Mouse (Mus musculus) c-Kit-positive CD71-negative TER-119-negative erythroid progenitor cells, embryonic 14.5 days (primary cell): ENCODE results near the gene Olfr146.

Source experiments
- DNase-seq: peaks from one replicate; pipeline ENCODE4 v3.0.0-alpha.2; 2013; ENCODE audit warnings: low read depth

Gene Olfr146

GRCm38 (mm10) chr9:39023277-39023676, at the start of gene Olfr146:
Gene Olfr146, minus strand, starts transcription at chr9:39023377.
- no peak for DNase-seq

- no peak for DNase-seq
Measured at GRCm38 (mm10) chr9:39064851-39065250, 41.7 kb upstream of the Olfr146 start, which contains the start of gene Olfr937. Gene Olfr937, minus strand, starts transcription at chr9:39064951.

- no peak for DNase-seq
Measured at GRCm38 (mm10) chr9:38999583-38999982, 23.6 kb downstream of the Olfr146 start, which contains the start of gene Olfr935. Gene Olfr935, minus strand, starts transcription at chr9:38999683.

GRCm38 (mm10) chr9:38988215-38988614, 35.0 kb downstream of the Olfr146 start, which contains the start of gene Olfr934:
Gene Olfr934, minus strand, starts transcription at chr9:38988315.
- no peak for DNase-seq

GRCm38 (mm10) chr9:38972013-38972412, 51.2 kb downstream of the Olfr146 start, which contains the start of gene Olfr933:
Gene Olfr933, plus strand, starts transcription at chr9:38972313.
- no peak for DNase-seq
